Mouse (Mus musculus): ENCODE data around the gene Galt.
"Not testable (repeated sequence)": the region's sequence is repeated elsewhere in the genome, so short reads cannot be mapped to it uniquely, and the experiment has no call there.

- TF ChIP-seq CTCF (IDR thresholded peaks at IDR 0.05; ENCODE audit: borderline replicate concordance, control insufficient read depth, extremely low read depth, insufficient read depth, low read length, poor library complexity); POLR2A (IDR thresholded peaks at IDR 0.05; ENCODE audit: control insufficient read depth, extremely low read depth, insufficient read depth, low read length, poor library complexity): not testable (repeated sequence)
Observed at GRCm38 (mm10) chr4:41773502-41773901, 18.5 kb downstream of the Galt start.

Data from thymus, adult 2 months (tissue).